Mouse (Mus musculus) adrenal gland, postnatal 14 days (tissue): ENCODE measurements at regions not wholly inside any gene's neighbourhood (a gene's known extent, or its start where the extent isn't known, plus 50 kb on each side); places are given as distances from the start of the nearest gene placed in this dataset.

Experiments used
- DNase-seq: peaks from one replicate; pipeline ENCODE4 v3.0.0; 2021; ENCODE audit warnings: mixed read lengths

DNA sequence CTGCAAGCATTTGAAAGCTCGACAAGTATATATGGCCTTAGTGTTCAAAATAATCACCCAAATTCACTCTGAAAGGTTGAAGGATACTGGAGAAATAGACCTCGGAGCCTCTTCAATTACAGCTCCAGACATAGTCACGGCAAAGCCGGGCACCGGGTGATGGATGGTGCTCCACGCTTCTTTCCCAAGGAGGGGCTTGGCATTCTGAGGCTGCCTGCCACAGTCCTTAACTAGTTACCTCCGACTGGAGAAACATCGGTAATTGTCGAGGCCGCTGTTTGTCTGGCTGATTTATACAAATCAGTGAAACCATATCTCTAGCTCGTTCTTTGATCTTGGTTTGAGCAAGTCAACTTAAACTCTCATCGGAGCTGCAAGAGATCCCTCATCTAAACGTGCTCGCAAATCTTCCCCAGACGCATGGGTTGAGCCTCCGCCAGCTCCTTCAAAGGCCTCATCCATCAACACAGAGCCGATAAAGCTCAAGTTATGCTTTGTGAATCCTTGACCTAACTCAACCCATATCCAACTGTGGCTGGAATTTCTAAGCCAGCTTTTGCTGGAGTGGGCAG lies 145.4 kb upstream of the Stx16 start:
- peak; percentile 78 for DNase-seq

DNA sequence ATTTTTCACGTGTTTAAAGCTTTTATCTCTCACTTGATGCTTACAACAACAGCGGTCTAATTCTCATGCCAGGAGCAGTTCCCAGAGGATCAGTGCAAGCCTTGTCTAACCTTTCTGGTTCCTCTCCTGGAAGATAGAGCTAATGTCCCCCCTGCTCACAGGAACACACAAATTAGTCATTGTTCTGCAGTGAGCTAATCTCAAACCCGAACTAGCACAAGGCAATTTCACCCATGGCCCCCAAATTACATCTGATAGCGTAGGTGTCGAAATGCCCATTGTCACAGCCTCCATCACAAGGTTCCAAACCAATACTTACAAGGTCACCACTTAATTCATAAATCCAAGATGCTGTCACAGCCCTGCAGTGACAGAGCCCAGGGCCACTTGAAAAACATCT lies 140.4 kb upstream of the Stx16 start:
- DNase-seq: peak; percentile 24

DNA sequence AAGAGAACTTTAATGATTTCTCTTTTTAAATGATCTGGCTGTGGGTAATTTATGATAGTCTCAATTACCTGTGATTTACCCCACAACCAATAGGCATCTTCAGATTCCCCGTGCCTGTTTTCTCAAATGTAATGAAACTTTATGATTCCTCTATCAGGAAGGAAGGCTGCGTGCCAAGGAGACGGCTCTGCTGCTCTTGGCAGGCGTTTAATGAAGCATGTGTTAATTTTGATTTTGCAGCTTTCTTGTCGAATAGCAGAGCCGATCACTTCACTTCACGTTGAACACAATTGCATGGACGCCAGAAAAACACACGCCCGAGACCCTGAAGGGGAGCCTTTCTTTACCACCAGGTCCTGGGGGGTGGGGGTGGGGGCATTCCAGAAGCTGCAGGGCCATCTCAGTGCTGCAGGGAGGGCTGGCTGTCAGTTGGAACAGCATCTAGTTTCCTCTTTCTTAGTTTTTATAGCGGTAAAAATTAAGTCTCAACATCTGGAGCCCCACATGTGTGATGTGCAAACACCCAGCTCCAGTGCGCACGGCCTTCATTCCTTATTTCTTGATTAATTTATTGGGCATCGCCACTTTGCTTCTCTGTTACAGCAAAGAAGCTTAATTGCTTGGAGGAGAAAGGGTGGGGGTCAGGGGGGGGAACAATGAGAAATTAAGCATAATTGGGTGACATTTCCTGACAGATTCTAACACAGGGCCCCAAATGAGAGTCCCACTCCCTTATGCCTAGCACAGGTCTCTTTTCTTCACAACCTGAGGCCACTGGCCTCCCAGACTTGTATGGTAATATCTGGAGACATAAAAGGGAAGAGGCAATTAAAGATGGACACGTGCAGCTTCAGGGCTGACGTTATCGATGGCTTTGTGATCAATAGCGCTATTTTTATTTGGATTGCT lies 138.3 kb upstream of the Stx16 start:
- no peak for DNase-seq

DNA sequence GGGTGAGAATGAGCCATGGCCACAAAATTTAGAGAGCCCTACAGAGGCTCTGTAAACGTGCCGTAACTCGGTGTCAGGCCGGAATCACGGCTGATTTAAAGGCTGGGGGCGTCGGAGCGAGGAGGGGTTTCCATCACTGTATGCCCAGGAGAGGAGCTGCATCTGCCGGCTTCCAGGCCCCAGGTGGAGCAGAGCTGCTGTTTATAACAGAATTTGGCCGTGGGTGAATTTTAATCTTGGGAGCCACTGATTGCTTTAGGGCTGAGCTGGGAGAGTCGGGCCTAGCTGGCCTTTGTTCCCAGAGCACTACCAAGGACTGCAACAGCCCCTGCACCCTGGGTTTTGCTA lies 137.7 kb upstream of the Stx16 start:
- DNase-seq: no peak

DNA sequence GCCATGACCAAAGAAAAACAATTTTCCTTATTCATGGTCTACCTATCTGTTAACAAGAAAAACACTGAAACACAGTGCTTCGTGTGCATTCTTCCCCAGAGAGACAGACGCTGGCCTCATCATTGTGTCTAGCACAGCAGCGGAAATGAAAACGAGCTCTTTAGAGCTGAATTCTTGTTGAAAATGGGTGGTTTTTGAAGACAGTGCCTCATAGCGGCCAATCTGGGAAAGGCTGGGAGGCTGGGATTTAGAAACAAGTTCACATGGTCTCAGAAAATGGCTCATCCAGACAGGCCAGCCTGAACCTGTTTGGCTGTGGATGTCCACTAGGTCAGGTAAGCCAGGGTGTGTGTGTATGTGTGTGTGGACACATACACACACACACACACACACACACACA lies 130.7 kb upstream of the Stx16 start:
- DNase-seq: no peak

DNA sequence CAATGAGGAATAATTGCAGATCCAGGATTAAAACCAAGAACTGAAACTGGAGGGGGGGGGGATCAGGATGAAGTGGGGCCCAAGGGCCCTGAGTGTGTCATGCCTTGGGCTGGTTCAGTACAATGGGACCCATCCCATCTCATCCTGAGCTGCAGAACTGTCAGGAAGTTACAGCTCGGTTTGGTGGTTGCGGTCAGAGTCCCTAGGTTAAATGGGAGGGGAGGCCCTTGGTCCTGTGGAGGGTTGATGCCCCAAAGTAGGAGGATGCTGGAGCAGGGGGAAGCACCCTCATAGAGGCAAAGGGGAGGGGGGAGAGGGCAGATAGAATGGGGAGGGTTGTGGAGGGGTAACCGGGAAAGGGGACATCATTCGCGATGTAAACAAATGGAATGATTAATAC lies 127.5 kb upstream of the Stx16 start:
- DNase-seq: no peak

DNA sequence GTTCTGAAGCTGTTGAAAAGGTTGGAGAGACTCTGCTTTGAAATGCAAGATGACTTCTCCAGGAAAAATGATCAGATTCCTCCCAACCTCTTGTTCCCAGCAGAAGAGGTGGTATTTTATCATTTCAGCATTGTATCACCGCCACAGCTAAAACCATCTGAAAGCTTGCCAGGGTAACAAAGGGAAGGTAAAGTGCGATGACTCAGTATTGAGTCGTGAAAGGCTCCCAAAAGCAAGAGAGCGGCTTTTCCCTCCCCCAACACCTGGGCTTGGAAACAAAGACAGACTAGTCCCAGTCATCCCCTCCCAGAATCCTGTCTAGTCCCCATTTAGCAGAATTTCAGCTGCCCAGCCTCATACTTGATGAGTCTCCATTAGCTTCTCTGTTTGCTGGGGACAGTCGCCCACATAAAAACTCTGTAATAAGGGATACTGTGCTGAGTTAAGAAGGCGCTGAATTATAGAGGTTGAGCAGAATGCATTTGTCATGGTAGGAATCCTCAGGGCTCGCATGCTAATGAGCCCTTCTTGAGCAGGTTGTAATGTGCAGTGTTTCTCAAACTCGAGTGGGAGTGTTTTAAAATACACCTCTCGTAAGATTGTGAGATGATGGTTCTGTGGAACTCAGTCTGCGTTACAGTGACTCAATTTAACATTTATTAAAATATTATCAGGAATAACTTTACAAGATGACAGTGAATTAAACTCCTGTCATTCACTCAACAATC lies 125.8 kb upstream of the Stx16 start:
- no peak for DNase-seq

DNA sequence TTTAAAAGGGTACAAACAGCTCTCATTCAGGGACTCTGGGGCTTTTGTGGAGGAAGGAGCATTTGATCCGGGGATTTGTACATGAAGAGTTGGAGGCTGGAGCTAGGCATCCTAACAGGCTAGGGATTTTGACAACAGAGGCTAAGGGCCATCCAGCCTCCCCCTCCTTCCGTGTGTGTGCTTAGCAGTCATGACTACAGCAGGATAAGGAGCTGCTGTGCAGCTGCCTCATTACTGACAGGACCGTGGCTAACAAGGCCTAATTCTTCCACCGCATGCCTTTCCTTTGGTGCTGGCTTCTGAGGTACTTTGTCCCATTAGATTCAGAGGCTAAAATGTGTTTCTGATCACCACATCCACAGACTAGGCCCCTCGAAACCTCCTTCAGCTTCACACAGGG lies 110.0 kb upstream of the Stx16 start:
- DNase-seq: no peak

DNA sequence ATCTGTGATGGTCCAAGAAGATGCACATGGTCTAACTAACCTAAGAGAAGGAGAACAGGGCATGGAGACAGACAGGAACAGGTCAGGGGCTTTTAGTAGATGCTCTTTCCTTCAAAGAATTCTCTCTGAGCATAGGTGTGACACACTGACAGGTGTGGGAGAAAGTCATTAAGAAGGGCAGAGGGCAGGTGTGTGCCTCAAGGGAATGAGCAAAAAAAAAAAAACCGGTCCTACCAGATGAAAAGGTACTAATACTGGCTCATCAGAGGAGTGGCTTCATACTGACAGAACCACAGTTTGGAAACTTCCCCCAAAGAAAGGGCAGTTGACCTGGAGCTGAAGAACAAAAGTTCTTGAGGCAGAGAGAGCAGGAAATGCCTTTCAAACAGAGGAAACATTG lies 105.3 kb upstream of the Stx16 start:
- DNase-seq: no peak

DNA sequence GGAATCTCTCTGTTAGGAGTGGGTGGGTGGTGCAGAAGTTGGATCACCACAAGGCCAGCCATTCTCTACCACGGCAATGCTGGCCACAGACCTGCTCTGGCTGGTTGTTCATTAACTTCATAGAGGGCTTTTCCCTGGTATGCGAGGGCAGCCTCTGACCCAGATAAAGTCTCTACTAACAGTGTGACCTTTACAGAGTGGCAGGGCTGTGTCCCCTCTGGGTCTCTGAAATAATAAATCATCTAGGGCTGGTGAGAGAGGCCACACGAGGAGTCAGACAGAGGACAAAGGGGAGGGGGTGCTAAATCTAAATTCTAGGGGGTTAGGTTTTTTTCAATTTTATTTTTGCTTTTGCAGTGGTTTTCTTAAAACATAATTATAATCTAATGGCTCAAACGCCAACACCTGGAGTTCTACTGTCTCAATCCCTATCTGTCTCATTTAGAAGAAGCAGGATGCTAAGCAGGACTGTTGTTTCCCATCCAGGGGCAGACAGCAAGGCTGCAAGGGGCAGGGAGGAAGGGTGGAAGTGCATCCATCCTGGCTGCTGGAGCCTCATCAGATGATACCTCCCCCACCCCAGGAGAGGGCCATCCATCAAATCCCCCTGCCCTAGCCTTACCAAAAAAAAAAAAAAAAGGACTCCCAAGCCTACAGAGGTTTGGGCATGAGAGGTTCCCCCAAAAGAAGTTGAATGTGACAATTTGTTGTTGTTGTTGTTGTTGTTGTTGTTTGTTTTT lies 99.6 kb upstream of the Stx16 start:
- DNase-seq: no peak

DNA sequence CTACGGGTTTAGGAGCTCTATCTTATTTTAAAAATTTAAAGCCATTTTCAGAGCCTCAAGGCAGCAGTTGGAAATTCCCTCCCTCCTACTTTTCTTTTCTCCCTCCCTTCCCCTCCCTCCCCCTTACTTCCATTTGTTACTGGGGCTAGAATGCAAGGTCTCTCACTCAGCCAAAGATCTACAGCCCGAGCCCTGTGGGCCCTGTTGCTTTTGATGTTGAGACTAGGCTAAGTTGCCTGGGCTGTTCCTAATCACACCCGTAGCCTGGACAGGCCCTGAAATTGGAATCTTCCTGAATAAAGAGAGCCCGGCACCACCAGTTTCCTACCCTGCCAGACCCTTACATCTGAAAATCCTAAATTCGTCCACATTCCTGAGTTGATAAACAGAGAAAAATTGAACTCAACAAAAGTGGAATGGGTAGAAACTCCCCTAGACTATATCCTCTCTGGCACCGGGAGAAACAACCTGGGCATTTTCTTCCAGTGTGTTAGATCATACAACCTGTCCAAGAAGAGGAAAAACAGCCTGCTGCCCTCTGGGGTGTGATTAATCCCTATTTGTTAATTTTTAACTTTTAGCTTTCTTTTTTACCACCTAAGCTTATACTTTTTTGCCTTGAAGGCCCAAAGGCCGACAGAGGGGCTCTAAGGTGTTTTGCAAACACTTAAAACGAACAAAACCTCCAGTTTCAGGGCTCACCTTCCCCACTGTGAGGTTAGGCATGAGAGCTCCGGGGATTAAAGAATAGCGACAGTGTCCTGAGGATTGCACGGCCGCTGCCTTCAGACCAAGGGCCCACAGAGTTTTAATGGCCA lies 98.7 kb upstream of the Stx16 start:
- DNase-seq: no peak

DNA sequence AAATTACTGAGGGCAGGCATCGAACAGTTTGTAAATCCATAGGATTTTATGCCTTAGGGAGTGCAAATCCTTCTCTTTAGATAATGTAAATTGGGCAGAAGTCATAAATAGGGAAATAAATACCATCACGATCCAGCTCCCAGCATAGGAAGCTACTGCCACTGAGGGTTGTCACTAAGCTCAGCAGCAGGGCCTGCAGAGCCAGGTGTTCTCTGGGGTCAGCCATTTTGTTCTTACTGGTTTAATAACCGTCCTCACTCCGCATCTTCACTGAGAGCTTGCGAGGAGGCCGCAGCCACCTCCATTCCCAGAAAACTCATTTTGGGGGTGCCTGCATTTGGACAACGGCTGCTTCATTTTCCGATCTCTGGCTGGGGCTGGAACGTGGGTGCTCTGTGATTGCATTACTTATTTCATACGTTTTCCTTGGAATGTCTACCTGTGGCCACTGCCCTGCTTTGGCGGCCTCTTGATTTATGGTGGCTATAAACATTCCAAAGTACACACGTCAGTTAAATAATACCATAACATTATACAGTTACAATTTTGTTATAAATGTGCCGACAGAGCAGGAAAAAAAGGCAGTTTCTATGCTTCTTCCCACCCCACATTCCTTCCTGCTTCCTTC lies 97.9 kb upstream of the Stx16 start:
- no peak for DNase-seq

DNA sequence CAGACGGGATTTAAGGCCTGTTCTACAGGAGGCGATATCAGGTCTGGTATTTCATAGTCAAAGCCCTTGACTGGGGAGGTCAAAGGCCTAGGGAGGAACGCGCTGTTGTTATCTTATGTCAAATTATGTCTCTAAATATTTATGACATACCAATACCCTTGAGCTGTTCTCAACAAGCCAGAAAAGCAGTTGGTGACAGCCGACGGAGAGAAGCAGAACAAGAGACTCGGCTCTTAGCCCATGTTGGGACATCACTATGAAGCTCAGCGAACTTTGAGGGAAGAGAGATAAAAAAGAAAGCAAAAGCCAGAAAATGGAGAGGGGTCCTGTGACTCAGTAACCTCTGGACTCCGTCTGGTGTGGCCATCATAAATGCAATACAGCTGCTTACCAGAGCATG lies 95.1 kb upstream of the Stx16 start:
- DNase-seq: no peak

DNA sequence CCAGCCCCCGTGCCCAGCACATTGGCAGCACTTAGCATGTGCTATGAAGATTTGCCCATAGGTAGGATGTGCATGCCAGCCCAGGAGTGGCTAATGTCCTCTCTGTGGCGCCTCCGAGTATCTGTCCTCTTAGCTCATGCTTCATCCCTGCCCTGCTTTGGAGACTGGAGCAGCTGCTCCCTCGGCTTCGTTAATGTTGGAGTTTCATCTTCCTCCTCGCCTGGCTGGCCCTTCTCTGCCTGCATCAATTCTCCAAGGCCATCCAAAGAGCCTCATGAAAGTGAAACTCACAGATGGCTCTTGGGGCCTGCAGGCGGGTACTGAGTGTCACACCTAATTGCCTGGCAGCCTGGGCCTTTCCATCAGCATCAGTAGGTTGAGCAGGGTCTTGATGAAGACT lies 88.6 kb upstream of the Stx16 start:
- DNase-seq: no peak

DNA sequence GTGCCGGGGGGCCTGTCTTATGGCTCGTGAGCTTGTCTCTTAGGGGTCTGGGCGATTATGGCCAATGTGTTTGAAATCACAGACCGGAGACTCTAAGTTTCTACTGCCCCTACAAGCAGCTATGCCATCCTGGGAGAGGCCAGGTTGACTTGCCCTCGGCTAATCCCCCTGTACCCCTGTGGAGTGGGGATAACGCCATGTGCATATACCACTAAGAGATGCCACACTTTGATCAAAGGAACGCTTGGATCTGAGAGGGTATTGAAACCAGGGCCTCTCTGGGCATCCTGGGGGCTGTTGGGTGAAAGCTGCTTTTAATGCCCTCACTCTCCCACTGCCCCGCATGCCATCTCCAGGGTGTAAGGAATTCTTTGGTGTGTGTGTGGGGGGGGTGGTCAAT lies 88.2 kb upstream of the Stx16 start:
- DNase-seq: no peak

DNA sequence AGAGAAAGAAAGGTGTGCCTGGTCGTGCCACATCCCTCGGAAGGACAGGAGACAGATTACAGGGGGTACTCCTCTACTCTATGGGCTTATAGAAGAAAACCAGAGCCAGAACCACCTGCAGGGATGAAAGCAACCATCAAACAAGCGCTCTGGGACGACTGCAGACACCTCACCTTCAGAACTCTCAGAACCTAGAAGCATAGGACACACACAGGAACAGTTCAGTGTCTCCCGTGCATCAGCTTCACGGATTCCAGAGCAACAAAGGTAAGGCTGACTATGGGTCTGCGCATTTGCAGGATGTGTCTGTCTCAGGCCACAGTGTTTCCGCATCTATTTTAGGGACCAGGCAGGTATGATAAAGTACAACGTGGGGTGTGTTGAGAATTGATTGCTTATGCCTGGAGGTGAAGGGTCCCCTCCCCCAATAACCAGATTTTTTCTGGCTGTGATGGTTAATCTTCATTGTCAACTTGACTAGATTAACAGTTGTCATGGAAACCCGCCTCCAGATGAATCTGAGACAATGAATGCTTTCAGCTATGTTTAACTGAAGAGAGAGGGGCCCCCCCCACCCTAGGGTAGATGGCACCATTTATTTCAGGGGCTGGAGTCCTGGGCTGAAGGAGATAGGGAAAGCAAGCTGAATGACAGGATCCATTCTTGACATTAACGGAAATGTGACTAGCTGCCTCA lies 87.3 kb upstream of the Stx16 start:
- DNase-seq: no peak

DNA sequence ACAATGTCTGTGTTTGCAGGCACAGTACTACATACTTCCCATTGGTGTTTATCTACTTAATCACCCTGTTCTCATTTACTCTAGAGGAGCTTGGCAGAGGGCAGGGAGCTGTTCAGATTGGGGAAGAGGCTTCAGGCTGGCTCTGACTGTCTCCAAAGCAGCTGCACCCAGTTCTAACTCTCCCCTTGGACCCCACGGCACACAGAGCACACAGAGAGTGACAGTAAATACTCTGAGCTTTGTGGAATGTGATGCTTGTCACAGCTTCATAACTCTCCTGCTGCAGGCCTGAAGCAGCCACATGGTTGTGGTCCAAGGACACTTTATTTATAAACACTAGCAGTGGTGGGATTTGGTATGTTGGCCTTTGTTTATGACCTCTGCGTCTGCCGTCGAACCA lies 85.4 kb upstream of the Stx16 start:
- DNase-seq: no peak

DNA sequence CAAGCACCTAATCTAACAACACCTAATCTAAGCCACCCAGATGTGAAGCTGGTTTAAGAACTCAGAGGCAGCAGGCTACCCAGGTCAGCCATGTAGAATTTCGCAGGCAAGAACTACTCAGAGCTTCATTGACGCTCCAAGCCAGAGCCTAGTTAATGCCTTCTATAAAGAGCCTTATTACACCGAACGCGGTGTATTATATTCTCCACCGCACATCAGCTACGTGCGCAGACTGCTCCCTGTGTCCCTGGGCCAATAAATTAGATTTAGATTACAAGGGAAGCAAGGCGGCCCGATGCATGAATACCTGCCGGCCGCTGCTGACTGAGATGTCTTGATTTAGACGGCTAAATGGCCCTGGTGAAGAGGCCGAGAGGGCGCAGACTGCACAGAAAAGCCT lies 84.7 kb upstream of the Stx16 start:
- no peak for DNase-seq

DNA sequence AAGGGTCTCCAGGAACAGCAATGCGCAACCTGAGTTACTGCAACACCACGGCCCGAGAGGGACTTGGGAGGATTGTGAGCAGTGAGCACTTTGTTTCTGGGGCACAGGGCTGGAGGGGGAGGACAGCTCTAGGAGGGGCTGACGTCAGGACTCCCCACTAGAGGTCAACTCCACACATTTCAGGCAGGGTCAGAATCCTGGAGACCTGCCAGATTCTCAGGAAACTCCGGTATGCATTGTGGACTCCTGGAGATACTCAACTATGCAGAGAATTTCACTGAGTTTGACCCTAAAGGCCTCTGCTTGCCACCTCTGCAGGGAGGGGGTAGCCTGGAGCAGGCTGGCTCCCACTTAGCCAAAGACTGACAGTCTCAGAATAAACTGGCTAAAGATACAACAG lies 84.1 kb upstream of the Stx16 start:
- no peak for DNase-seq

DNA sequence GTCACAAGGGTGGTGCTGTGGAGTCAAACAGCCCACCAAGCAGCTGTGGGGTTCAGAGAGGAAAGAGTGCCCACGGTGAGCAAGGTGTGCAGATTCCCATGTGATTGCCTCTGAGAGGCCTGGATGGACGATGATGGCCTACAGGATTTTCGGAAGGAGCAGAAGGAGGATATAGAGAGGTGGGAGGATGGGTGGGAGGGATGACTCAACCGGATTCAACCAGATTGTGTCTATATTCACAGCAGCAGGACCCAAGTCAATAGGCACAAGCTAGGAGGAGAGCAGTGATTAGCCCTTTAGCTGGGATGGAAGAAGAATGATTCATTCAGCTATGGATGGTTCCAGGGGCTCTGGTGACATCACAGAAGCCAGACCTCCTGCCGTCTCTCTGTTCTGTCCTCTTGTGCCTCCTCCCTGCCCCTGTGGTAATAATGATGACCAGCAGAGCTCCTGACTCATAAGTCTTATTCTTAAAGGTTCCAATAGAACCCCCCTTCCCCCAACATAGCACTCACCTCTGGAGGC lies 82.6 kb upstream of the Stx16 start:
- no peak for DNase-seq
